Mouse (Mus musculus): ENCODE results near the gene Sept1. TPM values are rescaled to one million over a fixed set of nuclear protein-coding genes. Genes with fewer than 3 reads are reported as not detected.

Gene Sept1
- polyA plus RNA-seq, 1 experiment: 3.2 TPM

GRCm38 (mm10) chr7:127223515-127224478 lies 9.1 kb downstream of the Sept1 start:
- no peak overlapping the region for H3K27ac ChIP-seq (ENCODE audit: control insufficient read depth, insufficient read depth, low read depth, low read length)
- H3K36me3 ChIP-seq (ENCODE audit: control insufficient read depth, insufficient read depth, low read length): no peaks in the 10 kb centered on the region
- TF ChIP-seq CTCF (IDR thresholded peaks at IDR 0.05; ENCODE audit: control insufficient read depth, insufficient read depth, insufficient replicate concordance, low read depth, low read length) (no peak), POLR2A (IDR thresholded peaks at IDR 0.05; ENCODE audit: control insufficient read depth, low read depth, low read length) (no peak)
- H3K4me1 ChIP-seq (ENCODE audit: control insufficient read depth, insufficient read depth, low read length): no peaks in the 10 kb centered on the region
- no peak overlapping the region for H3K4me3 ChIP-seq (ENCODE audit: control insufficient read depth, low read depth, low read length)
- H3K27me3 ChIP-seq (ENCODE audit: control insufficient read depth, insufficient read depth, low read length): no peaks in the 10 kb centered on the region

GRCm38 (mm10) chr7:127223106-127223505 lies 9.8 kb downstream of the Sept1 start:
- H3K27ac ChIP-seq (ENCODE audit: control insufficient read depth, insufficient read depth, low read depth, low read length): no peak overlapping the region
- TF ChIP-seq POLR2A (IDR thresholded peaks at IDR 0.05; ENCODE audit: control insufficient read depth, low read depth, low read length) (no peak), CTCF (IDR thresholded peaks at IDR 0.05; ENCODE audit: control insufficient read depth, insufficient read depth, insufficient replicate concordance, low read depth, low read length) (no peak)
- no peaks in the 10 kb centered on the region for H3K27me3 ChIP-seq (ENCODE audit: control insufficient read depth, insufficient read depth, low read length)
- no peaks in the 10 kb centered on the region for H3K4me1 ChIP-seq (ENCODE audit: control insufficient read depth, insufficient read depth, low read length)
- H3K4me3 ChIP-seq (ENCODE audit: control insufficient read depth, low read depth, low read length): no peak overlapping the region
- H3K36me3 ChIP-seq (ENCODE audit: control insufficient read depth, insufficient read depth, low read length): no peaks in the 10 kb centered on the region

- no peak overlapping the region for H3K4me3 ChIP-seq (ENCODE audit: control insufficient read depth, low read depth, low read length)
- H3K27me3 ChIP-seq (ENCODE audit: control insufficient read depth, insufficient read depth, low read length): no peaks in the 10 kb centered on the region
- H3K27ac ChIP-seq (ENCODE audit: control insufficient read depth, insufficient read depth, low read depth, low read length): no peak overlapping the region
- TF ChIP-seq POLR2A (IDR thresholded peaks at IDR 0.05; ENCODE audit: control insufficient read depth, low read depth, low read length) (no peak), CTCF (IDR thresholded peaks at IDR 0.05; ENCODE audit: control insufficient read depth, insufficient read depth, insufficient replicate concordance, low read depth, low read length) (no peak)
- no peaks in the 10 kb centered on the region for H3K36me3 ChIP-seq (ENCODE audit: control insufficient read depth, insufficient read depth, low read length)
- peaks cover 3% of the 10 kb centered on the region for H3K4me1 ChIP-seq (ENCODE audit: control insufficient read depth, insufficient read depth, low read length)
Measured at GRCm38 (mm10) chr7:127220440-127220839, 12.5 kb downstream of the Sept1 start.

DNA sequence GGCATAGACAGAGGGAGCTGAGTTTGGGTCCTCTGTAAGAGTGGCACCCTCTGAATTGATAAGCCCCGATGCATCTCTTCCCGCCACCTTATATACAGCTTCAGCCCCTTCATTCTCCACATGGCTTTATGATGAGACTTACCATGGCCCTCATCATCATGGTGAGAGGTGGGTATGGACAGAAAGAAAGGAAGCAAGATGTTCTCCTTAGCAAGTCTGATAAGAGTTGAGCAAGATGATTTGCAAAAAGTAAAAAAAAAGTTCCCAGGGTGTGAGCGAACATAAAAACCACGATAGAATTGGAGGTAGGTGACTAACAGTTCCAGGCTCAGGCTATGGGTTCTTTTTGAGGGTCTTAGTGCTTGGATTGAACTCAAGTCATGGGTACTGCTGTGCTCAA lies 14.3 kb downstream of the Sept1 start:
- TF ChIP-seq CTCF (IDR thresholded peaks at IDR 0.05; ENCODE audit: control insufficient read depth, insufficient read depth, insufficient replicate concordance, low read depth, low read length) (no peak), POLR2A (IDR thresholded peaks at IDR 0.05; ENCODE audit: control insufficient read depth, low read depth, low read length) (no peak)
- Histone ChIP-seq H3K4me3 (ENCODE audit: control insufficient read depth, low read depth, low read length) (no peak overlapping the region), H3K27me3 (ENCODE audit: control insufficient read depth, insufficient read depth, low read length) (no peaks in the 10 kb centered on the region), H3K36me3 (ENCODE audit: control insufficient read depth, insufficient read depth, low read length) (no peaks in the 10 kb centered on the region), H3K4me1 (ENCODE audit: control insufficient read depth, insufficient read depth, low read length) (peaks cover 19% of the 10 kb centered on the region), H3K27ac (ENCODE audit: control insufficient read depth, insufficient read depth, low read depth, low read length) (no peak overlapping the region)

DNA sequence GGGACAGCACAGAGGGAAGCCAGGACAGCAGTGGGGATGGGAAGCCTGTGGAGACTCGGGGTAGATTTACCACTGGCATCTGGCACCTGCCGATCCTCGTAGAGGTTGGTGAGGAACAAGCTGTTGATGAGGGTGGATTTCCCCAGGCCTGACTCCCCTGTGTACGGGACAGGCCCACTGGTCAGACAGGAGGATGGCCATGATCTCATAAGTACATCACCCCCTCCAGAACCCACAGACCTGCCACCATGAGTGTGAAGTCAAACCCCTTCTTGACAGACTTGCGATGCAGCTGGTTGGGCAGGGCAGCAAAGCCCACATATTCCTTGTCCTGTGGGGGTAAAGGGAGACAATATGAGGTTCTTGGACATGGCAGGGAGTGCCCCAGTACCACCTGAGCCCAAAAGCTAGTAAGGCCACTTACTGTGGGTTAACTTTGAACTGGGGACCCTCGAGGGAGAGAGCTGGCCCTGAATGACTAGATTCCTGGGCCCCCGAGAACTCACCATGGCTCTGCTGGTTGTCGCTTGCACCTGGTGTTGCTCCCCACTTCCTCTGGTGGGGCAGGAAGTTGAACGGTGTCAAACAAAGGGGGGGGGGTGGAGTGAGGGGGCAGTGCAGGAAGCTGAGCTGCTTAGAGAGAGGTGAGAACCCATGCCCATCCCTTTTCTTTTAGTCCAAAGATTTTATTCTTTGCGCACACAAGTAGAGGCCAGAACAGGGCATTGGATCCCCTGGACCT lies 14.9 kb downstream of the Sept1 start:
- Histone ChIP-seq H3K27ac (ENCODE audit: control insufficient read depth, insufficient read depth, low read depth, low read length) (no peak overlapping the region), H3K27me3 (ENCODE audit: control insufficient read depth, insufficient read depth, low read length) (no peaks in the 10 kb centered on the region), H3K4me3 (ENCODE audit: control insufficient read depth, low read depth, low read length) (no peak overlapping the region), H3K4me1 (ENCODE audit: control insufficient read depth, insufficient read depth, low read length) (peaks cover 21% of the 10 kb centered on the region), H3K36me3 (ENCODE audit: control insufficient read depth, insufficient read depth, low read length) (no peaks in the 10 kb centered on the region)
- TF ChIP-seq POLR2A (IDR thresholded peaks at IDR 0.05; ENCODE audit: control insufficient read depth, low read depth, low read length) (no peak), CTCF (IDR thresholded peaks at IDR 0.05; ENCODE audit: control insufficient read depth, insufficient read depth, insufficient replicate concordance, low read depth, low read length) (no peak)

- Histone ChIP-seq H3K4me3 (ENCODE audit: control insufficient read depth, low read depth, low read length) (no peak overlapping the region), H3K27ac (ENCODE audit: control insufficient read depth, insufficient read depth, low read depth, low read length) (no peak overlapping the region), H3K27me3 (ENCODE audit: control insufficient read depth, insufficient read depth, low read length) (no peaks in the 10 kb centered on the region), H3K4me1 (ENCODE audit: control insufficient read depth, insufficient read depth, low read length) (peaks cover 21% of the 10 kb centered on the region), H3K36me3 (ENCODE audit: control insufficient read depth, insufficient read depth, low read length) (no peaks in the 10 kb centered on the region)
- TF ChIP-seq CTCF (IDR thresholded peaks at IDR 0.05; ENCODE audit: control insufficient read depth, insufficient read depth, insufficient replicate concordance, low read depth, low read length) (no peak), POLR2A (IDR thresholded peaks at IDR 0.05; ENCODE audit: control insufficient read depth, low read depth, low read length) (no peak)
Measured at GRCm38 (mm10) chr7:127217475-127217874, 15.5 kb downstream of the Sept1 start.

- no peaks in the 10 kb centered on the region for H3K27me3 ChIP-seq (ENCODE audit: control insufficient read depth, insufficient read depth, low read length)
- peaks cover 21% of the 10 kb centered on the region for H3K4me1 ChIP-seq (ENCODE audit: control insufficient read depth, insufficient read depth, low read length)
- H3K27ac ChIP-seq (ENCODE audit: control insufficient read depth, insufficient read depth, low read depth, low read length): no peak overlapping the region
- no peaks in the 10 kb centered on the region for H3K36me3 ChIP-seq (ENCODE audit: control insufficient read depth, insufficient read depth, low read length)
- H3K4me3 ChIP-seq (ENCODE audit: control insufficient read depth, low read depth, low read length): no peak overlapping the region
- no peak for TF ChIP-seq CTCF (IDR thresholded peaks at IDR 0.05; ENCODE audit: control insufficient read depth, insufficient read depth, insufficient replicate concordance, low read depth, low read length)
- TF ChIP-seq POLR2A (IDR thresholded peaks at IDR 0.05; ENCODE audit: control insufficient read depth, low read depth, low read length): no peak
Measured at GRCm38 (mm10) chr7:127216307-127216706, 16.6 kb downstream of the Sept1 start.
